Mouse (Mus musculus) inflammation-experienced regulatory T-cells, adult 16 weeks (primary cell): ENCODE results near the gene Pramel6. TPM values are rescaled to one million over a fixed set of nuclear protein-coding genes. Genes with fewer than 3 reads are reported as not detected.

Source experiments
- polyA plus RNA-seq: library from polyadenylated mRNA; unstranded; fragments of 100-300 nt; shearing (Covaris generic); gene quantifications from one replicate; pipeline ENCODE4 v1.2.1, GENCODE M21; 2017

Gene Pramel6
- polyA plus RNA-seq: not detected

GRCm38 (mm10) chr2:87506265-87506664 lies at the start of gene Pramel6:
Gene Pramel6 (plus strand): TSS chr2:87506565.

GRCm38 (mm10) chr2:87496993-87497392 lies 9.4 kb upstream of the Pramel6 start, which contains the start of gene Pramel7:
Gene Pramel7 (minus strand): TSS chr2:87497093.

GRCm38 (mm10) chr2:87531496-87531895 lies 25.1 kb downstream of the Pramel6 start, which contains the start of gene Olfr153:
Gene Olfr153 (plus strand): TSS chr2:87531796.

GRCm38 (mm10) chr2:87545442-87545841 lies 39.1 kb downstream of the Pramel6 start, which contains the start of gene Olfr1128:
Gene Olfr1128 (minus strand): TSS chr2:87545542.

Other genes starting within 250 kb of the Pramel6 start
- 0.02 TPM for gene Olfr1116, start 239.0 kb upstream of the Pramel6 start, polyA plus RNA-seq
- gene Olfr1118, start 199.0 kb upstream of the Pramel6 start, polyA plus RNA-seq: not detected
- not detected for gene Olfr1120, start 151.8 kb upstream of the Pramel6 start, polyA plus RNA-seq
- gene Olfr1121, start 136.7 kb upstream of the Pramel6 start, polyA plus RNA-seq: not detected
- gene Olfr1122, start 120.7 kb upstream of the Pramel6 start, polyA plus RNA-seq: not detected
- not detected for gene Olfr1123, start 89.9 kb upstream of the Pramel6 start, polyA plus RNA-seq
- not detected for gene Olfr1124, start 76.3 kb upstream of the Pramel6 start, polyA plus RNA-seq
- not detected for gene Olfr1126, start 52.6 kb upstream of the Pramel6 start, polyA plus RNA-seq
- gene Pramel7, start 9.5 kb upstream of the Pramel6 start, polyA plus RNA-seq: not detected
- not detected for gene Olfr153, start 25.2 kb downstream of the Pramel6 start, polyA plus RNA-seq
- gene Olfr1128, start 39.0 kb downstream of the Pramel6 start, polyA plus RNA-seq: not detected
- not detected for gene Olfr1129, start 67.3 kb downstream of the Pramel6 start, polyA plus RNA-seq
- not detected for gene Olfr1130, start 99.6 kb downstream of the Pramel6 start, polyA plus RNA-seq
- gene Olfr1131, start 120.5 kb downstream of the Pramel6 start, polyA plus RNA-seq: not detected
- not detected for gene Olfr1132, start 131.0 kb downstream of the Pramel6 start, polyA plus RNA-seq
- gene Olfr1133, start 140.8 kb downstream of the Pramel6 start, polyA plus RNA-seq: not detected
- gene Olfr1134, start 151.9 kb downstream of the Pramel6 start, polyA plus RNA-seq: not detected
- gene Olfr1135, start 167.1 kb downstream of the Pramel6 start, polyA plus RNA-seq: not detected
- not detected for gene Olfr1136, start 187.4 kb downstream of the Pramel6 start, polyA plus RNA-seq
- gene Olfr1137, start 206.6 kb downstream of the Pramel6 start, polyA plus RNA-seq: not detected
- gene Olfr1138, start 233.4 kb downstream of the Pramel6 start, polyA plus RNA-seq: not detected
- not detected for gene Olfr1140, start 237.2 kb downstream of the Pramel6 start, polyA plus RNA-seq
- not detected for gene Olfr1141, start 247.4 kb downstream of the Pramel6 start, polyA plus RNA-seq